Mouse (Mus musculus) layer of hippocampus, adult 9-11 months (tissue): Measurements from ENCODE around the gene Nek8.

ENCODE experiments used
- DNase-seq: peaks from one replicate; pipeline ENCODE4 v3.0.0; 2022

Gene Nek8

DNA sequence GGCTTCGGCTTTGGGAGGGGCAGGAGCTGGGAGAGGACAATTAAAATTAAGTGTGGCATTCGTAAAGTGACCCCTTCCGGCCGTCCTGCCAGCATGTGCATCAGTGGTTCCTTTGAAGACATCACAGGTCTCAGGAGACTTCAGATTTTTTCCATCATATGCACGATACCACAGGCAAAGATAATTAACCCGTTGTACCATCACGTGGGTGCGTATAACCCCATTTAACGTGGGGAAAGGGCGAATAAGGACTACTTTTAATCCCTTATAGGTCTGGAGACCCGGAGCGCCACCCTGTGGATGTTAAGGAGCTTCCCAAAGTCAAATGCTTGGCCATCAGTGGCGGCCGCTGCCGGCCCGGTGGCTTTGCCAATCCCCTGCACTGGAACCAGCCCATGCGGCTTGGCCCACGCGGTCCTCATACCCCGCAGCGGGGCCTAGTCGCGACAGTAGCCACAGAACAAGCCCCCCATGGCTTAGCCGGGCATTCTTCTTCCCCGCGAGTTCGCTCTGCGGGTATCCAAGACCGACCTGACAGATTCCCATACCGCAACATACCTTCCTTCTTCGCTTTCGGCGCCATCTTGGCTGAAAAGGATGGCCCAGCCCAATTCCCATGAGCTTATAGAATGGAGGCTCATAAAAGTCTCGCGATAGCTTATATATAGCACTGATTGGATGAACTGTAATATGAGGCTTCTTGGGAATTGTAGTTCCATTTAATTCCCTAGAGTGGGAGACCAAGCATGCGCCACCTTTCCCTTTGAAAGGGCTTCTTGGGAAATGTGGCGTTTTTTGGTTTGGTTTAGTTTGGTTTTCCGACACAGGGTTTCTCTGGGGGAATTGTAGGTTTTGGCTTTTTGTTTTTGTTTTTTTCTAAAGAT lies 6.7 kb upstream of the Nek8 start, which contains the start of gene Rpl23a:
Gene Rpl23a, minus strand, starts transcription at position 624 of the 884 bp plus-strand sequence.
- peak; percentile 93 for DNase-seq

- DNase-seq: no peak
Observed at GRCm38 (mm10) chr11:78182450-78182849, 6.0 kb upstream of the Nek8 start.

DNA sequence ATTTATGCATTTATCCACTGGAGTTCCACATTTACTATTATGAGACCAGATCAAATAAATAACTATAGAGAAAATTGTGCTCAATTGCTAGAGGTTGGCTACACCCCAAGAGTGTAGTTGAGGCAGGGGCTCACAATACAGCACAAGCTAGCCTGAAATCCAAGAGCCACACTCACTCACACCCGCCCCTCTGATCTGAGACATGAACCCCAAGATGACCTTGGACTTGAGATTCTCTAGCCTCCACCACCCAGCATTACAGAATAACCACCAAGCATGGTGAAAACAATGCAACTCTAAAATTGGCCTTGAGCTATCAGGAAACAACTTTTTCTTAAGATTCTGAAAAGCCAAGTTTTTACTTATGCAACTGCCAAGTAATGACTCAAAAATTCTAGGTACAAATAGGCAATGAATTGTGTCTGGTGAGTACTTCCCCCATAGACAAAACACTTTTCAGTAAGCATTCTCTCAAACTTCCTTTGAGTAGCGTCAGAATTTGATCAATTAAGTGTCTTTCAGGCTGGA lies 5.4 kb upstream of the Nek8 start:
- no peak for DNase-seq

DNA sequence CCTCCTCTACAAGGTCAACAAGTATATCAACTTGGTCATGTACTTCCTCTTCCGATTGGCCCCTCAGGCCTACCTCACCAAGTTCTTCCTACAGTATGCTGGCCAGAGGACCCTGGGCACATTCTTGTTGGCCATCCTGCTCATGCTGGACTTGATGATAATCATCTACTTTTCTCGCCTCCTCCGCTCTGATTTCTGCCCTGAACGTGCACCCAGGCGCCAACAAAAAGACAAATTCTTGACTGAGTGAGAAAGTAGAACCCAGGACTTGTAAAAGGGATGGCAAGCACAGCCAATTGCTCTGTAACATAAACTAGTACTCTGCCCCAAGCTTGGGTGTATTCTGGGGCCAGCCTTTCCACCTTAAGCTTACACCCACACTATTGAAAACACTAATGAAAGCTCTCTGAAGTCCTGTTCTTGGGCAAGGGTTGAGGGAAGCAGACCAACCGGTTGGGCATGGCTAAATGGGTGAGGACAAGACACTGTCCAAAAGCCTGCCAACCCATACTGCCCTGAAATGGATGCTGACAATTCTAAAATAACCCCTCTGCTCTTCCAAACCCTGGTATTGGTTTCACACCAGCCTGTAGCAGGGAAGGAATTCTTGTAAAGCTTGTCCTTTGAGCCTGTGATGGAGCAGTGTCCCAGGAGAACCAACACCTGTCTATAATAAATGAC lies 3.7 kb upstream of the Nek8 start:
- DNase-seq: no peak

DNA sequence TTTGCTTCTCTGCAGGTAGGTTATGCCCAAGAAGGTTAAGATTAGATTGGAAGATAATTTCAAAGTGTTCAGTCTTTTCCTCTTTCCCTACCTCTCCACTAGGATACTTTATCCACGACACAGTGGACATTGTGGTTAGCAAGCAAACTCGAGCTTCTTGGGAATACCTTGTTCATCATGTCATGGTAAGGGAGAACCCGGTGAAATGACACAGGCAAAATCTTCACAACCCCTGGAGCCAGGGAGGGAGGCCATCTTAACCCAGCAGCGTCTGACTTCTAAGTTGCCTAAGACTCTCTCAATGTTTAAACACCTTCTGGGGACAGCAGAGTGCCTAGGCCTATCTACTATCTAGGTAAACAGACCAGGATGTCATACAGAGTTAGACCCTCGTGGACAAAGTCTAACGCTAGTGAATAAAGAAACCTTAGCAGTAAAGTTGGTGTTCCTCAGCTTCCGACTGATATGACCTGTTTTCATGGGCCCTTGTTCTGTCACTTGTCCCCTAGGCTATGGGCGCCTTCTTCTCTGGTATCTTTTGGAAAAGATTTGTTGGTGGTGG lies 3.0 kb upstream of the Nek8 start:
- DNase-seq: no peak

DNA sequence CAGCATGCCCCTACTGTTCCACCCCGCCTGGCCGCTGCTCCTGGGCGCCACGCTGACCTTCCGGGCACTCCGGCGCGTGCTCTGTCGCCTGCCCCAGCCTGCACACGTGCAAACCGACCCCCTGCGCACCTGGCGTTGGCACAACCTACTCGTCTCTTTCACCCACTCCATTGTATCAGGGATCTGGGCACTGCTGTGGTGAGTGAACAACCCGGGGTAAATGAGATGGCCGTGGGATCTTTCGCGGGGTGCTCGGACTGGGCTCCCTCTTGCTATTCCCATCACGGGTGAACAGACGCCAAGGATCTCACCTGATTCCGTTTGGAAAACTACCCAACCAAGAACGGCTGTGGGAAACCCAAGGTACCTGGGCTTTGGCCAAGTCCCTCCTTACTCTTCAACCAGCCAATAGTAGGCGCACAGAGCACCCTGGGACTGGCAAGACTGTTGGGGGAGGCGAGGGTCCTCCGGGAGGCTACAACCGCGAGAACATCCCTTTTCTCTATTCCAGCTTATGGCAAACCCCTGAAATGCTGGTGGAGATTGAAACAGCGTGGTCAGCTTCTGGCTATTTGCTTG lies 2.5 kb upstream of the Nek8 start:
- peak; percentile 70 for DNase-seq

- peak; percentile 91 for DNase-seq
Observed at GRCm38 (mm10) chr11:78177903-78178858, 1.7 kb upstream of the Nek8 start.

DNA sequence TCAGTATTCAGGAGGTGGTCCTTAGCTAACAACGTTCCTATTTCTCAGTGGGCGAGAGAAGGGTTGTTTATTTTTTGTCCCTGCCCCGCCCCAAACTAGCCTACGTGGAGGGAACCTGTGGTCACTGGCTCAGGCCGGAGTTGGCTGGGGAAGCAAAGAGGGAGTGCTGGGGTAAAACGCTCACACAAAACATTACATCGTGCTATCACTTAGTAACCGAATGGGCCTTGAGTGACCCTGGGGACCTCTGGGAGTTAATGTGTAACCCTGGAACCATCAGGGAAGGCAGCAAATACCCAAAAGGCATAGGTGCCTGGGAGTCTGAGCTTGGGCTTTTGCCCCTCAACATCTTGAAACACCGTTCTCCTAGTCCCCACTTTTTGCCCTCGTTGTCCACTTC lies 962 bp upstream of the Nek8 start:
- no peak for DNase-seq

DNA sequence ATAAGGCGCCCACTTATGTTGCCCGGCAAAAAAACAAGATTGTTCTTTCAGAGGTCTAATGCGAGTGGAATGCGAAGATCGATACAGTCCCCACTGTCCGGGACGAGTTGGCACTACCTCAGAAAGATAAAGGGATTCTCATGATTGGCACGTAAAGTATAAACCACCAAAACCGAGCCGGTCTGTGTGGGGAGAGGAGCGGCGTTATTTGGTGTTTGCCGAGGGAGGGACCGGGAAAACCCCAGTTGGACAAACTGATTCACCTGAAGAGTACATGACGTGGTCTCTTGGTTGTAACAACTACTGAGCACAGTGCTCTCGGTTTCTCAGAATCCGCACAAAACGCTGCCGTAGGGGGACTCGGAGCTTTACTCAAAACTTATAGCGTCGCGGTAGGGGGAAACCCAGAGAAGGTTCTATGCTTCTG lies 443 bp upstream of the Nek8 start:
- no peak for DNase-seq

- DNase-seq: no peak
Observed at GRCm38 (mm10) chr11:78175771-78176401, 589 bp downstream of the Nek8 start.

DNA sequence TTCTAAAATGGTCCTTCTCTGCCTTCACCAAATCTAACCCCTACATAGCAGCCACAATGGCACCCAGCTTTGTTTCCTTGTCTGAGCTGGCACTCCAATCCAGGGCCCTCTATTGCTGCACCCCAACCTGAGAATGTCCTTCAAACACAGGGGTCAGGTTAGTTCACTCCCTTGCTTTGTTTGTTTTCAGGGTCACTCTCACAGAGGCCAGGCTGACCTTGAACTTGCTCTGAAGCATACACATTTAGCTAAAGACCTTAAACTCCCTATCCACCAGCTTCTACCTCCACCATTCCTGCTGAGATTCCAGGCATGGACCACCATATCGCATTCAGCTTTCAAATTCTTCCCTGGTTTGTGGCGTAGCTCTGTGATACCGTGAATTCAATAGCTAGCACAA lies 2.0 kb downstream of the Nek8 start:
- DNase-seq: no peak

DNA sequence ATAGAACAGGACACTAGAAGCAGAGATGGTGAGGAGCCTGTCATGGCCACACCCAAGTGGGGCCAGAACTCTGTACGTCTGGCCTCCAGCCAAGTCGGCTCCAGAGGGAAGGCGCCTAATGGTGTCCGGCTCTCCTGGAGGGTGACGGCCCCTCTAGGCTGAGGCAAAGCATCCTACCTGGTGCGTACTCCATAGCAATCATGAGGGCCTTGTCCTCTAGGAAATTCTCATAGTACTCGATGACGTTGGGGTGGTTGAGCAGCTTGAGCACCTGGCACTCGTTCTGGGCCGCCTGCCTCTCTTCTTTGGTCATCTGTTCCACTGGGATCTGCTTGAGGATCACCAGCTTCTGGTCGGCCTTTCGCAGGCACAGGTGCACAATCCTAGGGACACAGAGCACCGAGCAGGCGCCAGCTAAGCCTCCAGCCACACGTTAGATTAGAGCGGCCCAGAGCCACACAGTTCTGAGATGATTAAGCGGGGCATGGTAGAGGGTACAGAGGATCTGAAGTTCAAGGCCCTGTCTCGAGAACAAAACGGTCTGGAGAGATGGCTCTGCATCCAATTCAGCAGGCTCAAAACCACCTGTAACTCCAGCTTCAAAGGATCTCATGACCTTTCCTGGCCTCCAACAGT lies 3.6 kb downstream of the Nek8 start:
- DNase-seq: no peak

DNA sequence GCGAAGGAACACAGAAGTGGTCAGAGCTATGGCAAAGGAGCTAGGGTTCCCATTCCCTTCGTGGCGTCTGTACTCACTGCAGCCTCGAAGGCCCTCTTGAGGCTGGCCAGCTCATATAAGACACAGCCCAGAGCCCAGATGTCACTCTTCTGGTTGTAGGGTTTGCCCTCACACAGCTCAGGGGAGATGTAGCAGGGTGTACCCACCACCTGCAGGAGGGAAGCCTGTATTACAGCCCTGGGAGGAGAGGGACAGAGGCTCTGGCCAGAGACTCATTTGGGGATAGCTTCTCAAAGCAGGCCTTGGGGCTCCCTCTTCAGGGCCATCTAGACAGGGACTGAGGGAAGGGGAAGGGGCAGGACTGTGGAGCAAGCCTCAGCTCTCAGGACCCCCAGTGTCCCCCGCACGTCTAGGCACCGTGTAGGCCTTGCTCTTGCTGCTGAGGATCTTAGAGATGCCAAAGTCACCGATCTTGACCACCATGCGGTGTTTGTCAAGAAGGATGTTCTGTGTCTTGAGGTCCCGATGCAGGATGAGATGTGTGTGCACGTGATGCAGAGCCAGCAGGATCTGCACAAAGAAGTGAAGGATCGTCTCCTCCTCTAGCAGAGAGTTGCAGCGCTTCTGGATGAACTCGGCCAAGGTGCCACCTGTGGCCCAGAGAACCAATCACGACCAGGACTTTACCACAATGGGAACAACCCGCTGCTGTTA lies 4.3 kb downstream of the Nek8 start:
- DNase-seq: no peak

DNA sequence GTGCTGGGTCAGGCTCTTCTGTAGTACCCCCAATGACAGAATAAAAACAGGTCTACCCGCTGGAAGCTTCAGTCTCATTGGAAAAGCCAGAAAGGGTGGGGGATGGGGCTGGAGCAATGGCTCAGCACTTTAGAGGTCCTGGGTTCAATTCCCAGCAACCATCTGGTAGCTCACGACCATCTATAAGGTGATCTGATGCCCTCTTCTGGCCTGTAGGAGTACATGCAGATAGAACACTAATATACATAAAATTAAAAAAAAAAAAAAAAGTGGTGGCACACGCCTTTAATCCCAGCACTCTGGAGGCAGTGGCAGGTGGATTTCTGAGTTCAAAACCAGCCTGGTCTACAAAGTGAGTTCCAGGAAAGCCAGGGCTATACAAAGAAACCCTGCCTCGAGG lies 5.1 kb downstream of the Nek8 start:
- DNase-seq: no peak

GRCm38 (mm10) chr11:78170306-78170705 lies 6.2 kb downstream of the Nek8 start:
- no peak for DNase-seq

- DNase-seq: no peak
Observed at GRCm38 (mm10) chr11:78168541-78169468, 7.7 kb downstream of the Nek8 start.

- no peak for DNase-seq
Observed at GRCm38 (mm10) chr11:78167257-78167959, 9.1 kb downstream of the Nek8 start.

DNA sequence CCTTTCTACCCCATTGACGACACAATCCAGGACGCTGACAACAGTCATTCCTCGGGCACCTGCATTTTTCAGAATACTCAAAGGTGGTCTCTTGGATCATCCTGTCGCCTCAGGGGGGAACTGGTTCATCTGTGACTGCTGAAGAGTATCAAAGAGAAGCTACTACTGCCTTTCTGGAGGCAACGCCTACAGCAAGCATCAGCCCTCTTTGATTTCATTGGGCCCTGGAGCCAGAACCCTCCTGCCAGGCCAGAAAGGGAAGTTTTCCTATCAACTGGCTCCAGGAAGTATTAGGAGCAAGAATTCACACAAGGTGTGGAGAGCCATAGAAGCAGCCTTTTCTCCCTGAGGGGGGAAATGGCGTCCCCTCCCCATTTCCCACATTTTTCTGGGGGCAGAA lies 9.8 kb downstream of the Nek8 start:
- no peak for DNase-seq

GRCm38 (mm10) chr11:78166161-78166560 lies 10.3 kb downstream of the Nek8 start:
- no peak for DNase-seq
